Mouse (Mus musculus): ENCODE data around the gene Ppp6r3. TPM values are rescaled to one million over a fixed set of nuclear protein-coding genes. Genes with fewer than 3 reads are reported as not detected.

The Ppp6r3 gene
- total and polyA plus RNA-seq, 2 experiments from 2014 or later = 31.0 to 97.8 TPM

- no peaks in the 10 kb centered on the region for H3K9me3 ChIP-seq (ENCODE audit: low read length)
- no peak overlapping the region for H3K9ac ChIP-seq (replicated peaks; ENCODE audit: low read length)
- no peak for ATAC-seq
- H3K4me1 ChIP-seq (ENCODE audit: insufficient read depth, low read length) = no peaks in the 10 kb centered on the region
- no peak overlapping the region for H3K4me2 ChIP-seq (ENCODE audit: low read depth, low read length)
- no peaks in the 10 kb centered on the region for H3K27me3 ChIP-seq (ENCODE audit: insufficient read depth, low read length)
- no peak overlapping the region for H3K4me3 ChIP-seq (ENCODE audit: low read length)
- H3K36me3 ChIP-seq (ENCODE audit: insufficient read depth, low read length) = peaks cover 81% of the 10 kb centered on the region
- 88% methylated on average over 4 of the region's 4 CpGs for WGBS
- no peak for DNase-seq (ENCODE audit: low spot score)
- H3K27ac ChIP-seq = no peak overlapping the region
- no peak for TF ChIP-seq CTCF (IDR thresholded peaks at IDR 0.05; ENCODE audit: low read depth)
Measured at GRCm38 (mm10) chr19:3457700-3458099, 117.8 kb downstream of the Ppp6r3 start.

DNA sequence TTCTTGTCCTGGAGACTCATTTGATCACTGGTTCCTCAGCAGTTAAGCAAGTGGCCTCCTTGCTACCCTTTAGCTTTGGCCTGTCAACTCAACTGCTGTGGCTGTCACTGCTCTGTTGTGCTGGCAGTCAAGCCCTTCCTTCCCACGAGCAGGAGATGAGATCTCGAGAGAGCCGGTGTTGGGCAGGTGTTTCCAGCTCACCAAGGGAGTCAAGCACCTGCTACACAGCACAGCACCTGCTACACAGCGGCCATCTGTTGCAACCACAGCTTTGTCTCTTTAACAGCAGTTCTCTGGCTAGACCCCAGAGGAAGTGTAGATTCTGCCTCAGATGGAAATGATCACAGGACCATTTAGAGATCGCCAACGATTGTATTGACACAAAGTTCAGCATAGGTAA, 123.9 kb downstream of the Ppp6r3 start:
- 42% methylated on average over 6 of the region's 6 CpGs for WGBS
- H3K27me3 ChIP-seq (ENCODE audit: insufficient read depth, low read length) = no peaks in the 10 kb centered on the region
- H3K27ac ChIP-seq = peak overlapping the region; percentile 32; the same call in 1 of the 2 replicates
- DNase-seq (ENCODE audit: low spot score) = peak; percentile 44
- H3K4me2 ChIP-seq (ENCODE audit: low read depth, low read length) = no peak overlapping the region
- no peak overlapping the region for H3K9ac ChIP-seq (replicated peaks; ENCODE audit: low read length)
- peak; percentile 60 for ATAC-seq
- H3K4me3 ChIP-seq (ENCODE audit: low read length) = no peak overlapping the region
- H3K9me3 ChIP-seq (ENCODE audit: low read length) = no peaks in the 10 kb centered on the region
- no peaks in the 10 kb centered on the region for H3K4me1 ChIP-seq (ENCODE audit: insufficient read depth, low read length)
- TF ChIP-seq CTCF (IDR thresholded peaks at IDR 0.05; ENCODE audit: low read depth) = no peak
- H3K36me3 ChIP-seq (ENCODE audit: insufficient read depth, low read length) = peaks cover 23% of the 10 kb centered on the region

GRCm38 (mm10) chr19:3451170-3451569, 124.4 kb downstream of the Ppp6r3 start:
- WGBS = 24% methylated on average over 6 of the region's 6 CpGs
- H3K36me3 ChIP-seq (ENCODE audit: insufficient read depth, low read length) = peaks cover 22% of the 10 kb centered on the region; the same call in 1 of the 2 replicates
- H3K4me3 ChIP-seq (ENCODE audit: low read length) = no peak overlapping the region
- no peak overlapping the region for H3K9ac ChIP-seq (replicated peaks; ENCODE audit: low read length)
- ATAC-seq = peak; percentile 80
- TF ChIP-seq CTCF (IDR thresholded peaks at IDR 0.05; ENCODE audit: low read depth) = peak; percentile 94
- no peak overlapping the region for H3K4me2 ChIP-seq (ENCODE audit: low read depth, low read length)
- no peaks in the 10 kb centered on the region for H3K4me1 ChIP-seq (ENCODE audit: insufficient read depth, low read length)
- no peaks in the 10 kb centered on the region for H3K9me3 ChIP-seq (ENCODE audit: low read length)
- peak; percentile 95 for DNase-seq (ENCODE audit: low spot score)
- H3K27me3 ChIP-seq (ENCODE audit: insufficient read depth, low read length) = no peaks in the 10 kb centered on the region
- H3K27ac ChIP-seq = no peak overlapping the region

DNA sequence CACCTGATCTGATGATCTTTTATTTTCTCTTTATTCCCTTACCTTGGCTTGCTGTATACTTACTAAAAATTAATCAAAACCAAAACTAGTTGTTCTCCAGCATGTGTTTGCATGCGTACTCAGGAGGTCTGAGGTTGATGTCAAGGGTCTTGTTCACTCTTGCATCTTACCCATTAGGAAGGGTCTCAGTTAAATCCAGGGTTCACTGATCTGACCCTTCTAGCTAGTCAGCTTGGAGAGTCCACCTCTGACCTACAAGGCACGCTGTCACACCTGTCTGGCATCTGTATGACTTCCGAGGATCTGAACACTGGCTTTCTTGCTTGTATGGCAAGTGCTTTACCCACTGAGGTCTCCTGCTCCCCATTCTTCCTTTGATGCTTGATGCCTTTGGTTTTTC, 124.8 kb downstream of the Ppp6r3 start:
- Histone ChIP-seq H3K4me2 (ENCODE audit: low read depth, low read length) (no peak overlapping the region), H3K9me3 (ENCODE audit: low read length) (no peaks in the 10 kb centered on the region), H3K27ac (no peak overlapping the region), H3K9ac (replicated peaks; ENCODE audit: low read length) (no peak overlapping the region), H3K4me1 (ENCODE audit: insufficient read depth, low read length) (no peaks in the 10 kb centered on the region), H3K27me3 (ENCODE audit: insufficient read depth, low read length) (no peaks in the 10 kb centered on the region), H3K4me3 (ENCODE audit: low read length) (no peak overlapping the region), H3K36me3 (ENCODE audit: insufficient read depth, low read length) (peaks cover 19% of the 10 kb centered on the region; the same call in 1 of the 2 replicates)
- DNase-seq (ENCODE audit: low spot score) (no peak), ATAC-seq (no peak)
- TF ChIP-seq CTCF (IDR thresholded peaks at IDR 0.05; ENCODE audit: low read depth) = no peak
- WGBS = 97% methylated on average over 3 of the region's 3 CpGs

GRCm38 (mm10) chr19:3449248-3449647, 126.3 kb downstream of the Ppp6r3 start:
- no peak overlapping the region for H3K4me3 ChIP-seq (ENCODE audit: low read length)
- H3K9me3 ChIP-seq (ENCODE audit: low read length) = no peaks in the 10 kb centered on the region
- H3K9ac ChIP-seq (replicated peaks; ENCODE audit: low read length) = no peak overlapping the region
- H3K4me1 ChIP-seq (ENCODE audit: insufficient read depth, low read length) = no peaks in the 10 kb centered on the region
- H3K36me3 ChIP-seq (ENCODE audit: insufficient read depth, low read length) = peaks cover 6% of the 10 kb centered on the region; the same call in 1 of the 2 replicates
- H3K4me2 ChIP-seq (ENCODE audit: low read depth, low read length) = no peak overlapping the region
- WGBS = 80% methylated on average over 3 of the region's 3 CpGs
- no peak for TF ChIP-seq CTCF (IDR thresholded peaks at IDR 0.05; ENCODE audit: low read depth)
- ATAC-seq (no peak), DNase-seq (ENCODE audit: low spot score) (no peak)
- H3K27ac ChIP-seq = no peak overlapping the region
- no peaks in the 10 kb centered on the region for H3K27me3 ChIP-seq (ENCODE audit: insufficient read depth, low read length)

- Histone ChIP-seq H3K27me3 (ENCODE audit: insufficient read depth, low read length) (no peaks in the 10 kb centered on the region), H3K27ac (no peak overlapping the region), H3K4me2 (ENCODE audit: low read depth, low read length) (no peak overlapping the region), H3K4me3 (ENCODE audit: low read length) (no peak overlapping the region), H3K36me3 (ENCODE audit: insufficient read depth, low read length) (no peaks in the 10 kb centered on the region), H3K9ac (replicated peaks; ENCODE audit: low read length) (no peak overlapping the region), H3K4me1 (ENCODE audit: insufficient read depth, low read length) (no peaks in the 10 kb centered on the region), H3K9me3 (ENCODE audit: low read length) (no peaks in the 10 kb centered on the region)
- TF ChIP-seq CTCF (IDR thresholded peaks at IDR 0.05; ENCODE audit: low read depth) = peak; percentile 36
- ATAC-seq (no peak), DNase-seq (ENCODE audit: low spot score) (no peak)
- WGBS = 85% methylated on average over 3 of the region's 3 CpGs
Measured at GRCm38 (mm10) chr19:3447348-3447747, 128.2 kb downstream of the Ppp6r3 start.

GRCm38 (mm10) chr19:3441092-3441491, 134.5 kb downstream of the Ppp6r3 start:
- ATAC-seq (no peak), DNase-seq (ENCODE audit: low spot score) (peak; percentile 44)
- Histone ChIP-seq H3K9me3 (ENCODE audit: low read length) (no peaks in the 10 kb centered on the region), H3K4me3 (ENCODE audit: low read length) (no peak overlapping the region), H3K36me3 (ENCODE audit: insufficient read depth, low read length) (no peaks in the 10 kb centered on the region), H3K4me2 (ENCODE audit: low read depth, low read length) (no peak overlapping the region; the same call in 1 of the 2 replicates), H3K9ac (replicated peaks; ENCODE audit: low read length) (no peak overlapping the region), H3K4me1 (ENCODE audit: insufficient read depth, low read length) (no peaks in the 10 kb centered on the region), H3K27me3 (ENCODE audit: insufficient read depth, low read length) (no peaks in the 10 kb centered on the region), H3K27ac (no peak overlapping the region)
- WGBS = 30% methylated on average over 10 of the region's 10 CpGs
- TF ChIP-seq CTCF (IDR thresholded peaks at IDR 0.05; ENCODE audit: low read depth) = no peak

Measured in hindbrain, postnatal 0 days (tissue).